Comparison of ENCODE assay signal across 7 mouse cellular contexts in the genomic region with DNA sequence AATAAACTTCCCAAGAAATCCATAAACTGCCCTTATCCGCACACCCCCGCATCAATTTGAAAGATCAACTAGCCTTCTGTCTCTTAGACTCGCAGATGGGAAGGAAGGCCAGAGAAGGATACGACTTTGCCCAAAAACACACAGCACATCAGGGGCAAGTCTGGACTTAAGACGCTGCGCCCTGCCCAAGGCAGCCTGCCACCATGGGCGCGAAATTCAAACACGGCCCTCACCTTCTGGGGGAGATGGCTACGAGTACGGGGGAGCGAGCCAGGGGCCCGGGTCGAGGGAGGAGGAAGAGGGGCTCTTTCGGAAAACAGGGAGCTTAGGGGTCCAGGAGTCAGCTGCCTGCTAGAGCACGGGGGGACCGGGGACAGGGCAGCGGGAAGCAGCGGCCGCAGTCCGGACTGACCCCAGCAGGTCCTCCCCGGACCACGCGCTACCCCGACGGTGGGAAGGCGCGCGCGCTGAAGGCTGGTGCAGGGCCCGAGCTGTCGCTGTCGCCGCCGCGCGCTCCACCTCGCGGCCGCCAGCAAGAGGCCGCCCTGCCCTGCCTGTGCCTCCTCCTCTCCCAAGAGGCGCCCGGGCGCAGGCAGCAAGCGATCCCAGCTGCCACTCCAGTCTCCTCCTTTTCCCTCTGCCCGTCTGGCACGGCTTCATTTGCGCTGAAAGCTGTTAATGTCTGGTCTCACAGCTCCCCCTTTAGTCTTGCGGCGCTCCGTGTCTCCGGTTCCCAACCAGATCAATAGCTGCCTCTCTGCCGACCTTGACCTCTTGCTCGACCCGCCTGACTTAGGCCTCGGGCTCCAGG. TPM values are rescaled to one million over a fixed set of nuclear protein-coding genes. Genes with fewer than 3 reads are reported as not detected.
DNase-seq lines count a peak whose midpoint lies in the region; ATAC-seq lines count a peak whose summit lies in the region.

No protein-coding gene starts in this region.

- H3K27ac ChIP-seq in limb, embryonic 13.5 days = no peak overlapping the region
- no peak overlapping the region for H3K27ac ChIP-seq in neural tube, embryonic 11.5 days (ENCODE audit: low read depth, low read length)

- peaks cover 29% of the 10 kb centered on the region for H3K4me1 ChIP-seq in limb, embryonic 13.5 days
- H3K4me1 ChIP-seq in neural tube, embryonic 11.5 days (ENCODE audit: control insufficient read depth, insufficient read depth, low read length) = peaks cover 10% of the 10 kb centered on the region

- H3K36me3 ChIP-seq in limb, embryonic 13.5 days = no peaks in the 10 kb centered on the region
- H3K36me3 ChIP-seq in neural tube, embryonic 11.5 days (ENCODE audit: control insufficient read depth, insufficient read depth, low read length) = no peaks in the 10 kb centered on the region

- H3K4me2 ChIP-seq in limb, embryonic 13.5 days (replicated peaks) = peak overlapping the region; percentile 95
- H3K4me2 ChIP-seq in neural tube, embryonic 11.5 days (ENCODE audit: low read depth) = peak overlapping the region; percentile 87

- peak; percentile 61 for DNase-seq in T-cell, adult 2 months (ENCODE audit: low spot score)
- DNase-seq in cerebellum, postnatal 14 days = peak; percentile 77 to 83
- peak; percentile 71 for DNase-seq in frontal cortex, postnatal 36 days (ENCODE audit: low spot score in 2 of 2)
- DNase-seq in kidney, adult 11 months = peak; percentile 35
- DNase-seq in neural tube, embryonic 11.5 days (ENCODE audit: low spot score) = peak; percentile 89
- peak; percentile 70 for DNase-seq in thymus, postnatal 0 days (ENCODE audit: low spot score)

- peaks cover 46% of the 10 kb centered on the region for H3K27me3 ChIP-seq in limb, embryonic 13.5 days
- H3K27me3 ChIP-seq in neural tube, embryonic 11.5 days (ENCODE audit: control insufficient read depth, insufficient read depth, low read length) = peaks cover 5% of the 10 kb centered on the region; the same call in 1 of the 2 replicates

- under 1% methylated on average over 55 of the region's 56 CpGs for WGBS in limb, embryonic 13.5 days
- WGBS in neural tube, embryonic 11.5 days = 1% methylated on average over 56 of the region's 56 CpGs

- ATAC-seq in limb, embryonic 13.5 days (ENCODE audit: low FRiP score, low read depth) = peak; percentile 55; the same call in 1 of the 2 replicates
- peak; percentile 76 for ATAC-seq in neural tube, embryonic 11.5 days (ENCODE audit: insufficient read depth, low FRiP score, low TSS enrichment)

- peak overlapping the region; percentile 59 for H3K9ac ChIP-seq in limb, embryonic 13.5 days
- peak overlapping the region; percentile 47; the same call in 1 of the 2 replicates for H3K9ac ChIP-seq in neural tube, embryonic 11.5 days (ENCODE audit: low read length)

- H3K9me3 ChIP-seq in limb, embryonic 13.5 days = no peaks in the 10 kb centered on the region
- no peaks in the 10 kb centered on the region for H3K9me3 ChIP-seq in neural tube, embryonic 11.5 days (ENCODE audit: control insufficient read depth, low read length)

- peak overlapping the region; percentile 87 for H3K4me3 ChIP-seq in limb, embryonic 13.5 days
- H3K4me3 ChIP-seq in neural tube, embryonic 11.5 days (ENCODE audit: low read depth, low read length) = peak overlapping the region; percentile 34

RNA-seq across cellular contexts. Expression of gene Bcl11b, which starts 2.6 kb away (rescaled TPM):
- polyA plus RNA-seq in limb, embryonic 13.5 days (2015; fragmentation: Nextera tagmentation; extraction: Ambion mirVana) = 12.6 and 14.1 TPM in 2 replicates
- 9.4 and 9.5 TPM in 2 replicates for polyA plus RNA-seq in neural tube, embryonic 11.5 days (2014; fragmentation: Nextera tagmentation; extraction: Ambion mirVana)
- 110 and 156 TPM in 2 replicates for polyA plus RNA-seq in thymus, postnatal 0 days (2015; fragmentation: Nextera tagmentation; extraction: Ambion mirVana)

Comparison
In these comparisons a context has a peak if more than half of its experiments do, and no peak if none do; other contexts are left out.
1. DNase-seq: peak in every context shown above with its lines; median percentile 89 in neural tube, embryonic 11.5 days; 80 in cerebellum, postnatal 14 days; 71 in frontal cortex, postnatal 36 days; 70 in thymus, postnatal 0 days; 61 in T-cell, adult 2 months; 35 in kidney, adult 11 months.